Mouse (Mus musculus) mesoderm, embryonic 11.5 days (tissue): ENCODE measurements around the gene Rab2b.

Experiments used
- DNase-seq: peaks from one replicate; pipeline ENCODE4 v3.0.0-alpha.2; 2012; ENCODE audit warnings: low read depth, low spot score

Gene Rab2b

GRCm38 (mm10) chr14:52279747-52280120, 389 bp upstream of the Rab2b start:
- no peak for DNase-seq

DNA sequence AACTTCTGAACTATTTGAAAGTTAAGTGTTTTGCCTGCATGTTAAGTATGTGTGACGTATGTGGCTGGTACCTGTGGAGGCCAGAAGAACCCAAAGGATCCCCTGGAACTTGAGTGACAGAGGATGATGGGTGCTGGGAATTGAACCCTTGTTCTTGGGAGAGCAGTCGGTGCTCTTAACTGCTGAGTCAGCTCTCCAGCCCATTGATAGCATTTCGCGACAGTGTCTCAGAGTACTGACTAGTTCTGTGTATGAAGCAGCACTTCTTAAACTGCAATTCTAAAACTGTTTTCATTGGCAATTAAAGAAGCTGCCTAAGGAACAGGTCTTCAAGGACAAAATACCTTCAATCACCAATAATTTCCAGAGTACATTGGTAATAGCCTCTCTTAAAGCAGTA, 2.1 kb downstream of the Rab2b start:
- no peak for DNase-seq

DNA sequence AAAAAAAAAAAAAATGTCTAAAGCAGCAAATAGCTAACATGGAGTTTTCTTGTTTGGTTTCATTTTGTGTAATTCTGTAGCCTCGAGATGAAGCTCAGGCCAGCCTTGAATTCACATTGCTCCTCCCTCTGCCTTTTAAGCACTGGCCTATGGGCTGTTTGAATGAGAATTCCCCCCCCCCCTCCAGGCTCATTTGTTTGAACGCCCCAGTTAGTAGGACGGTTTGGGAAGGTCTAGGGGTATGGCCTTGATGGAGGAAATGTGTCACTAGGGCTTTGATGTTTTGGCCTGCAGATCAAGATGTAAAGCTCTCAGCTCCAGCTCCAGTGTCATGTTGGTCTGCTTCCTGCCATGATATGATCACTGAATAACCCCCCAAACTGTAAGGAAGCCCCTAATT, 6.6 kb downstream of the Rab2b start:
- no peak for DNase-seq

DNA sequence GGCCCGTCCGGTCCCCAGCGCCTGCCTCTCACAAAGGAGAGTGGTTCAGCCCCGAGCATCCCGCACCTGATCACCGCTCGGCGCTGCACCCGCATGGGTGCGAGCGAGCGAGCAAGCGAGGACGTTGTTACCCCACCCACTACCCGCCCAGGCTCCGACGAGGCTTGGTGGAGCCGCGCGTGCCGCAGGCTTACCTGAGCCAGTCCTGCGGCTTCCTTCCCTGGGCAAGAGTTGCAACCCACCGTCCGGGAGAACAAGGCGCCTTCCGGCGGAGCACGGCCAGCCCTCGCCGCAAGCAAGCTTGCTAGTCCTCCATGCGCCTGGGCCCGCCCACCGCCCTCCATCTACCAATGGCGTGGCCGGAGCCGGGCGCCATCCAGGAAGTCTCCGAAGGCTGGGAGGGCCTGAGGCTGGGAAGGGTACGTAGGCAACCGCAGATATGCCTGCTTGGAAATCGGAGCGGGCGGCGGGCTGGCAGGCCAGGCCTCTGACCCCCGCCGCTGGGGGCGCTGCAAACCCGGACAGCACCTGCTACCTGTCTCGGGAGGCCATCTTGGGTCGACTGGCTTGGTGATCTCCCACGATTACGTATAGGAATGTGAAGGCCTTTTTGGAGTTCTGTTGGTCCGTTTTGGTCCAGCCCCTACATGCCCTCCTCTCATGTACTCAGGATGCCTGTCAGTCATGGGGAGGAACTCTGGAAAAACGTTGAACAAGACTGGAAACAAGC, 21.7 kb downstream of the Rab2b start, which contains the start of gene Chd8:
Gene Chd8, minus strand, starts transcription at position 297 of the 730 bp plus-strand sequence.
- DNase-seq: peak; percentile 97

- DNase-seq: peak; percentile 16
Measured at GRCm38 (mm10) chr14:52256311-52257175, 22.8 kb downstream of the Rab2b start.

- no peak for DNase-seq
Measured at GRCm38 (mm10) chr14:52246129-52246528, 33.2 kb downstream of the Rab2b start.

DNA sequence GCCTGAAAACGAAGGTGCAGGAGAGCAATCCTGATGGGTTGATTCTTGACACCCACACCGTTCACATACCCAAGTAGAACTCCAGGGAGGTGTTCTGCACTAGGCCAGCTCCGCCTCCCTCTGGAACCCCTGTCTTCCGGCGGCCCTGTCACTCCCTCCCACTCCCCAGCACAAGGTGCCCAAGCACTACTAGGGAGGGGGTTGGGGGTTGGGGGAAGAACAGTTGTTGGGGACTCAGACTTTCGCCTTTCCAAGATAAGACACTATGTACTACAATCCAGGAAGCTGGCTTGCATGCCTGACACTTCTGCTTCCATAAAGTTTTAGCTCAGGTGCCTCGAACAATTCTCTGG, 34.7 kb downstream of the Rab2b start:
- DNase-seq: no peak

GRCm38 (mm10) chr14:52244041-52244689, 35.2 kb downstream of the Rab2b start:
- DNase-seq: peak; percentile 98

DNA sequence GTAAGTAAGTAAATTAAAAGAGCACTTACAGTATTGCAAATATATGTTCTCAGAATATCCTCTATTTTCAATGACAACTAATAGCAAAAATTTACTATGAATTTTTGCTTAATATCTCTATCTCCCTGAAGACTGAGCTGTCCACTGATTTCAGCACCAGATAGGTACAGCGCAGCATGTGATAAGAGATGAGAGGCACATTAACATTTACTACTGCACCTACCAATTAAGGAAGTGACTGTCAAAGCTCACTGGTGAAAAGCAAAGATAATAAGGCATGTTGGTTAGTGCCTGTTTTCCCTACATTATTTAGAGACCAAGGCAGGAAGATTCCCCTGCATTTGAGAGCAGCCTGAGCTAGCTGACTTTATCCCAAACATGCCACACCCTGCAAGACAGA, 43.1 kb downstream of the Rab2b start:
- DNase-seq: no peak

DNA sequence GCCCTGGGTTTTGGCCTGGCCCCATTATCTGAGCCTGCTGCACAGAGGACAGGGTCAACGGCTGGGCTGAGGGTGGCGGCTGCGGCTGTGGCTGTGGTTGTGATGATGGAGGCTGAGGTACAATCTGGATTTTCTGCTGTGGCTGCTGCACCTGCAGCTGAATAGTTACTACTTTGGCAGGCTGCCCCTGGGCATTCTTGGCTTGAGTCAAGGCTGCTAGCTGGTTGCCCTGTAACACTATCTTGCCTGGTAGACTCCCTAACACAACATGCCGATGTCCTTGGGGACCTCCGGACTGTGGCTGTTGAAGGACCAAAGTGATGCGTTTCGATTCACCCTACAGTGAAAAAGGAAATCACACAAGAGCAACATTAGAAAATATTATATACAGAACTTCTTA, 44.2 kb downstream of the Rab2b start:
- DNase-seq: no peak

GRCm38 (mm10) chr14:52232249-52232648, 47.1 kb downstream of the Rab2b start:
- no peak for DNase-seq

DNA sequence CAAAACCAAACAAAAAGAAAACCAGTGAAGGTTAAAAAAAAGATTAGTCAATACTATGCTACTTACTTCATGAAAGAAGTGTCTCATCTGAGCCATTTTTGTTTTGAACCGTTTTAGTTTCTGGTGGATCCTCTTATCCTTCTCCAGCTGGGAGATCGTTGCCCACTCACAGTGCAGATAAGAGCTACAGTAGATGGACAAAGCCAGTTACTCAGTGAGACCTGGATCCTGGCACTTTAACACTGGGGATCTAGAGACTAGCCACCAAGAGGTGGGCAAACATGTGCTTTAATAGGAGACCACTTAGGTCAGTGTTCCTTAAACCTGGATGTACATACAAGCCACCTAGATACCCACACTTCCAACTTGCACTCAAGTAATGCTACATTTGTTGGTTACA, 53.4 kb downstream of the Rab2b start:
- no peak for DNase-seq

GRCm38 (mm10) chr14:52217261-52217660, 62.1 kb downstream of the Rab2b start:
- DNase-seq: no peak
